Mouse (Mus musculus) testis, adult 2 months (tissue): ENCODE measurements at regions not wholly inside any gene's neighbourhood (a gene's known extent, or its start where the extent isn't known, plus 50 kb on each side); places are given as distances from the start of the nearest gene placed in this dataset.
A peak's percentile ranks its signal among the peaks of the same experiment; 100 is the strongest.

Experiments used
- H3K27ac ChIP-seq: fragments of 200-500 bp; 2 replicates; pipeline ENCODE4 v1.5.1; 2012; ENCODE audit warnings: low read depth, low read length; ENCODE audit not compliant: control insufficient read depth, insufficient read depth
- H3K27me3 ChIP-seq: fragments of 200-500 bp; 2 replicates; pipeline ENCODE4 v1.6.1; 2012; ENCODE audit warnings: mild to moderate bottlenecking, low read length, moderate library complexity; ENCODE audit not compliant: control insufficient read depth, insufficient read depth
- H3K36me3 ChIP-seq: fragments of 200-500 bp; 2 replicates; pipeline ENCODE4 v1.6.1; 2012; ENCODE audit warnings: mild to moderate bottlenecking, low read length; ENCODE audit not compliant: control insufficient read depth, insufficient read depth
- H3K4me1 ChIP-seq: fragments of 200-500 bp; 2 replicates; pipeline ENCODE4 v1.6.1; 2012; ENCODE audit warnings: low read length; ENCODE audit not compliant: control insufficient read depth, insufficient read depth
- H3K4me3 ChIP-seq: fragments of 200-500 bp; 2 replicates; pipeline ENCODE4 v1.5.1; 2012; ENCODE audit warnings: low read depth, mild to moderate bottlenecking, low read length, moderate library complexity, mixed read lengths; ENCODE audit not compliant: control insufficient read depth
- CTCF ChIP-seq: fragments of 200-500 bp; IDR thresholded peaks from 2 replicates; pipeline ENCODE4 v1.5.1; 2012; ENCODE audit warnings: low read depth, mild to moderate bottlenecking, inconsistent platforms, low read length, moderate library complexity; ENCODE audit not compliant: control insufficient read depth, insufficient read depth, insufficient replicate concordance
- POLR2A ChIP-seq: fragments of 200-500 bp; IDR thresholded peaks from 2 replicates; pipeline ENCODE4 v1.6.1; 2012; ENCODE audit warnings: low read depth, mild to moderate bottlenecking, inconsistent platforms, low read length, moderate library complexity; ENCODE audit not compliant: control insufficient read depth

DNA sequence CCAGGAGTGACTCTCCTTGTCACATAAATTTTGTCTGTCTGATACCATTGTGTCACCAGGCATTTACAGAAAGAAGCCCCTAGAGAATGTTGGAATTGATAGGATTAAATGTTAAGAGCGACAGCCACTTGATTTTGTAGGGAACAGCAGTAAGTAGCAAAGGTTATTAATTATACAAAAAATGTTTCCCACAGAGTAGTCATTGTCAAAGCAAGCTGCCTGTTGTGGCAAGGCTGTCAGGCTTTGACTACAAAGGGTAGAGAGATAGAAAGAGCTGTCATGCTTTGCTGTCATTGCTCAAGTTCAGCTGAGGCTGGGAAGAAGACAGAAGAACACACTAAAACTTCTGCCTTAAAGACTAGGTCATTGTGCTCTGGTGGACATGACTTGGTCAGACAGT is 193.8 kb downstream of the Gm7361 start:
- Histone ChIP-seq H3K4me3 (no peak overlapping the region), H3K27me3 (no peaks in the 10 kb centered on the region), H3K36me3 (no peaks in the 10 kb centered on the region), H3K4me1 (no peaks in the 10 kb centered on the region), H3K27ac (no peak overlapping the region)
- no peak for TF ChIP-seq POLR2A
- TF ChIP-seq CTCF, result no peak

GRCm38 (mm10) chr5:26457627-26458026 is 200.1 kb downstream of the Gm7361 start:
- no peaks in the 10 kb centered on the region for H3K27me3 ChIP-seq
- no peaks in the 10 kb centered on the region for H3K4me1 ChIP-seq
- no peak for TF ChIP-seq CTCF
- TF ChIP-seq POLR2A, result no peak
- no peaks in the 10 kb centered on the region for H3K36me3 ChIP-seq
- no peak overlapping the region for H3K4me3 ChIP-seq
- H3K27ac ChIP-seq, result no peak overlapping the region

DNA sequence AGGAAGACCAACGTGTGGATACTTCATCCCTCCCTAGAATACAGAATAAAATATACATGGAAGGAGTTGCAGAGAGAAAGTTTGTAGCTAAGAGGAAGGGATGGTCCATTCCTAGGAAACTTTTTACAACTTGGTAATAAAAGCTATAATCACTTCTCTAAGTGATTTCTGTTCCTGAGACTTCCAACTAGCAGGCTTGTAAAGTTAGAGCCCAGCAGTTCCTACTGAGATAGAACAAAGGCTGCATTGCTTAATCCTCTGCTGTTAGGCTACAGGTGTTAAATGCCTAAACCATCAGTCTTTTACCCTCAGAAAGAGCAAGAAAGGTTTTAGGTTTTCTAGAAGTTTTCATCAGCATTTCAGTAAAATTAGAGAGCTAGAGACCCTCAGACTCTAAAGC is 209.2 kb downstream of the Gm7361 start:
- no peak overlapping the region for H3K27ac ChIP-seq
- H3K36me3 ChIP-seq, result no peaks in the 10 kb centered on the region
- no peak overlapping the region for H3K4me3 ChIP-seq
- H3K4me1 ChIP-seq, result no peaks in the 10 kb centered on the region
- H3K27me3 ChIP-seq, result no peaks in the 10 kb centered on the region
- TF ChIP-seq CTCF, result no peak
- TF ChIP-seq POLR2A, result no peak

GRCm38 (mm10) chr5:26485726-26486125 is 228.2 kb downstream of the Gm7361 start:
- no peaks in the 10 kb centered on the region for H3K27me3 ChIP-seq
- no peak overlapping the region for H3K4me3 ChIP-seq
- H3K36me3 ChIP-seq, result no peaks in the 10 kb centered on the region
- no peaks in the 10 kb centered on the region for H3K4me1 ChIP-seq
- no peak overlapping the region for H3K27ac ChIP-seq
- TF ChIP-seq CTCF (no peak), POLR2A (no peak)

GRCm38 (mm10) chr5:26494003-26494402 is 236.5 kb downstream of the Gm7361 start:
- TF ChIP-seq CTCF, result no peak
- TF ChIP-seq POLR2A, result no peak

GRCm38 (mm10) chr5:26497641-26498430 is 240.3 kb downstream of the Gm7361 start:
- TF ChIP-seq POLR2A (no peak), CTCF (no peak)
- Histone ChIP-seq H3K36me3 (no peaks in the 10 kb centered on the region), H3K4me3 (no peak overlapping the region), H3K27me3 (no peaks in the 10 kb centered on the region), H3K4me1 (no peaks in the 10 kb centered on the region), H3K27ac (no peak overlapping the region)

More at GRCm38 (mm10) chr5:26494003-26494402, 236.5 kb downstream of the Gm7361 start:
- Histone ChIP-seq H3K27me3 (no peaks in the 10 kb centered on the region), H3K27ac (no peak overlapping the region), H3K36me3 (no peaks in the 10 kb centered on the region), H3K4me3 (peak overlapping the region; percentile 74), H3K4me1 (no peaks in the 10 kb centered on the region)

GRCm38 (mm10) chr5:26509525-26510168 is 252.2 kb downstream of the Gm7361 start:
- no peaks in the 10 kb centered on the region for H3K36me3 ChIP-seq
- TF ChIP-seq POLR2A (no peak), CTCF (no peak)
- H3K4me1 ChIP-seq, result no peaks in the 10 kb centered on the region
- H3K4me3 ChIP-seq, result no peak overlapping the region
- H3K27me3 ChIP-seq, result no peaks in the 10 kb centered on the region
- H3K27ac ChIP-seq, result no peak overlapping the region
